Mouse (Mus musculus) erythroblast, embryonic 14.5 days (primary cell): Measurements from ENCODE around the gene Catsperg1.

Experiments
- GATA1 ChIP-seq: IDR thresholded peaks from 2 replicates; pipeline ENCODE4 v1.6.1; 2012; ENCODE audit warnings: low read length, inconsistent platforms, mixed read lengths
- TAL1 ChIP-seq: IDR thresholded peaks from 3 replicates; pipeline ENCODE4 v1.6.1; 2012; ENCODE audit warnings: low read length, inconsistent platforms, mixed read lengths

GRCm38 (mm10) chr7:29144006-29144405 lies 69.8 kb downstream of the Catsperg1 start:
- TF ChIP-seq TAL1, result no peak
- TF ChIP-seq GATA1, result no peak
